Mouse (Mus musculus) thymus, adult 2 months (tissue): ENCODE results near the gene Epb41.

Experiments
- CTCF ChIP-seq: fragments of 200-500 bp; IDR thresholded peaks from 2 replicates; pipeline ENCODE4 v1.5.1; 2012; ENCODE audit warnings: mild to moderate bottlenecking, control low read depth, low read length, moderate library complexity, borderline replicate concordance; ENCODE audit not compliant: control insufficient read depth, poor library complexity, insufficient read depth; ENCODE audit errors: extremely low read depth
- POLR2A ChIP-seq: fragments of 200-500 bp; IDR thresholded peaks from 2 replicates; pipeline ENCODE4 v1.6.1; 2012; ENCODE audit warnings: mild to moderate bottlenecking, low read length, control low read depth, moderate library complexity; ENCODE audit not compliant: control insufficient read depth, poor library complexity, insufficient read depth; ENCODE audit errors: extremely low read depth

- TF ChIP-seq POLR2A (no peak), CTCF (no peak)
Measured at GRCm38 (mm10) chr4:131947848-131948247, 127.3 kb downstream of the Epb41 start.
